Mouse (Mus musculus) heart, embryonic 15.5 days (tissue): ENCODE data around the gene Brinp3. TPM values are rescaled to one million over a fixed set of nuclear protein-coding genes. Genes with fewer than 3 reads are reported as not detected.

Experiments
- ATAC-seq: fragments of 200-750 bp; cut with Nextera tagmentation; replicated peaks from 2 replicates; pipeline ENCODE4 v1.8.0; 2017; ENCODE audit warnings: low read depth, moderate TSS enrichment; ENCODE audit not compliant: insufficient number of reproducible peaks, insufficient read depth, low FRiP score
- H3K27ac ChIP-seq: fragments of 300-500 bp; sonication (generic); 2 replicates; pipeline ENCODE4 v1.5.1; 2015; ENCODE audit warnings: mild to moderate bottlenecking, inconsistent platforms
- H3K27me3 ChIP-seq: fragments of 300-500 bp; sonication (generic); 2 replicates; pipeline ENCODE4 v1.6.1; 2015; ENCODE audit warnings: inconsistent platforms
- H3K36me3 ChIP-seq: fragments of 300-500 bp; sonication (generic); 2 replicates; pipeline ENCODE4 v1.6.1; 2015; ENCODE audit warnings: mild to moderate bottlenecking, inconsistent platforms
- H3K4me1 ChIP-seq: fragments of 300-500 bp; sonication (generic); replicated peaks from 2 replicates; pipeline ENCODE4 v1.6.1; 2015; ENCODE audit warnings: inconsistent platforms
- H3K4me2 ChIP-seq: fragments of 300-500 bp; sonication (generic); 2 replicates; pipeline ENCODE4 v1.6.1; 2015; ENCODE audit warnings: inconsistent platforms, mild to moderate bottlenecking, moderate library complexity
- H3K4me3 ChIP-seq: fragments of 300-500 bp; sonication (generic); 2 replicates; pipeline ENCODE4 v1.5.1; 2015; ENCODE audit warnings: mild to moderate bottlenecking, inconsistent platforms
- H3K9ac ChIP-seq: fragments of 300-500 bp; sonication (generic); 2 replicates; pipeline ENCODE4 v1.6.1; 2015; ENCODE audit warnings: mild to moderate bottlenecking, inconsistent platforms
- H3K9me3 ChIP-seq: fragments of 300-500 bp; sonication (generic); replicated peaks from 2 replicates; pipeline ENCODE4 v1.6.1; 2016; ENCODE audit warnings: inconsistent platforms
- WGBS: fragments of 180-500 bp; shearing (Covaris S2); methylation state at CpG from one replicate; pipeline ENCODE4 v1.1.7; 2015; ENCODE audit warnings: mixed read lengths; 5-methylcytosine and 5-hydroxymethylcytosine counted together
- polyA plus RNA-seq: library from polyadenylated mRNA; unstranded; fragments of >200 nt; fragmentation: Nextera tagmentation; extraction: Ambion mirVana; gene quantifications from 2 replicates; pipeline ENCODE4 v1.2.1, GENCODE M21; 2015

The Brinp3 gene
- polyA plus RNA-seq, 1 experiment from 2014 or later: 0.18 TPM

DNA sequence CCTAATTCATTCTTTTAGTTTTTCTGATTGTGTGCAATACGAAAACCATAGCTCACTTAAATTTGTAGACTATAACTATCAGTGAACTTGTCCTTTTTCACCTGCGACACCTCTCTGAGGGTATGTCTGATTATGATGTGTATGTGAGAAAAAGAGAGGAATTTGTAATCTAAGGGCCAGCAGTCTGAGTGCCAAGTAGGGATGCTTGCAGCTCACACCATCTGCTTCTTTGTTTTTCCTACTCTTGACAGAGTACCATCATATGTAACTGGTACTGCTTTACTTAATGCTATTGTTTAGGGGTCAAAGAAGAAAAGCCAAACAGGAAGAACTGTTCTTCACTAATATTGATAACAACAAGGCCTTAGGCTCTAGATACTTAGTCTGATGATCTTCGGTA is 307.3 kb downstream of the Brinp3 start:
- Histone ChIP-seq H3K4me1 (no peaks in the 10 kb centered on the region), H3K9ac (no peak overlapping the region), H3K4me3 (no peak overlapping the region), H3K27ac (no peak overlapping the region), H3K36me3 (no peaks in the 10 kb centered on the region), H3K9me3 (no peaks in the 10 kb centered on the region), H3K27me3 (no peaks in the 10 kb centered on the region), H3K4me2 (no peak overlapping the region)
- no peak for ATAC-seq
- 83% methylated on average over 3 of the region's 3 CpGs for WGBS

DNA sequence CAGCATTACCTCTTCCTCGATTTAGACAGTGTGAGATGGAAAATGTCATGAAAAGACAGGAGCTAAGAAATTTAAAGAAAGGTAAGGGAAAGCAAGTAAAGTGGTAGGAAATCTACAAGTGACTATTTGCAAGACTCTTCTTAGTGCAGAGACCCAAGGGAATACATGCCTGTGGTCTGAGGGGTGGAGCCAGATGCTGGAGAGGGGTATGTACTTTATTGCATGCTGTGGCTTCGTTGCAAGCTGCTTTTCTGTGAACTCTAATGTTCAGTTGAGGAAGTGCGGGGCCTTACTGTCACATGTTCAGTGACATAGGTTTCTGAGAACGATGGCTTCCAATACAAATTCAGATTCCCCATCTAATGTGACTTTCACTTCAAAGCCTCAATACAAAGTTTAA is 313.2 kb downstream of the Brinp3 start:
- ATAC-seq: no peak
- Histone ChIP-seq H3K4me1 (no peaks in the 10 kb centered on the region), H3K27me3 (no peaks in the 10 kb centered on the region), H3K36me3 (no peaks in the 10 kb centered on the region), H3K9me3 (no peaks in the 10 kb centered on the region), H3K4me3 (no peak overlapping the region), H3K4me2 (no peak overlapping the region), H3K9ac (no peak overlapping the region), H3K27ac (no peak overlapping the region)
- 79% methylated on average over 4 of the region's 4 CpGs for WGBS

- H3K4me2 ChIP-seq: no peak overlapping the region
- no peaks in the 10 kb centered on the region for H3K4me1 ChIP-seq
- WGBS: 18% methylated on average over 1 of the region's 1 CpGs
- no peak overlapping the region for H3K9ac ChIP-seq
- ATAC-seq: no peak
- no peak overlapping the region for H3K4me3 ChIP-seq
- no peaks in the 10 kb centered on the region for H3K27me3 ChIP-seq
- no peak overlapping the region for H3K27ac ChIP-seq
- H3K36me3 ChIP-seq: no peaks in the 10 kb centered on the region
- no peaks in the 10 kb centered on the region for H3K9me3 ChIP-seq
Observed at GRCm38 (mm10) chr1:146833888-146834287, 339.3 kb downstream of the Brinp3 start.

- no peak overlapping the region for H3K27ac ChIP-seq
- 63% methylated on average over 2 of the region's 2 CpGs for WGBS
- H3K9ac ChIP-seq: no peak overlapping the region
- no peaks in the 10 kb centered on the region for H3K27me3 ChIP-seq
- no peaks in the 10 kb centered on the region for H3K36me3 ChIP-seq
- no peak overlapping the region for H3K4me3 ChIP-seq
- no peaks in the 10 kb centered on the region for H3K4me1 ChIP-seq
- ATAC-seq: no peak
- no peak overlapping the region for H3K4me2 ChIP-seq
- H3K9me3 ChIP-seq: no peaks in the 10 kb centered on the region
Observed at GRCm38 (mm10) chr1:146844087-146844486, 349.5 kb downstream of the Brinp3 start.

GRCm38 (mm10) chr1:146848892-146849291 is 354.3 kb downstream of the Brinp3 start:
- Histone ChIP-seq H3K27ac (no peak overlapping the region), H3K4me1 (no peaks in the 10 kb centered on the region), H3K4me3 (no peak overlapping the region), H3K9me3 (no peaks in the 10 kb centered on the region), H3K9ac (no peak overlapping the region), H3K4me2 (no peak overlapping the region), H3K27me3 (no peaks in the 10 kb centered on the region), H3K36me3 (no peaks in the 10 kb centered on the region)
- 61% methylated on average over 3 of the region's 3 CpGs for WGBS
- ATAC-seq: no peak

GRCm38 (mm10) chr1:146850147-146850546 is 355.6 kb downstream of the Brinp3 start:
- H3K9ac ChIP-seq: no peak overlapping the region
- no peak overlapping the region for H3K4me2 ChIP-seq
- no peak overlapping the region for H3K27ac ChIP-seq
- no peaks in the 10 kb centered on the region for H3K4me1 ChIP-seq
- 65% methylated on average over 2 of the region's 2 CpGs for WGBS
- H3K9me3 ChIP-seq: no peaks in the 10 kb centered on the region
- no peak overlapping the region for H3K4me3 ChIP-seq
- no peaks in the 10 kb centered on the region for H3K27me3 ChIP-seq
- ATAC-seq: no peak
- H3K36me3 ChIP-seq: no peaks in the 10 kb centered on the region

- Histone ChIP-seq H3K4me2 (no peak overlapping the region), H3K4me3 (no peak overlapping the region)
Observed at GRCm38 (mm10) chr1:146898636-146899035, 404.1 kb downstream of the Brinp3 start.

GRCm38 (mm10) chr1:146901691-146902090 is 407.1 kb downstream of the Brinp3 start:
- whole genome bisulfite sequencing: 46% methylated on average over 9 of the region's 9 CpGs
- ATAC-seq: no peak
- H3K4me2 ChIP-seq: no peak overlapping the region
- H3K27me3 ChIP-seq: no peaks in the 10 kb centered on the region
- no peak overlapping the region for H3K9ac ChIP-seq
- H3K27ac ChIP-seq: no peak overlapping the region
- no peaks in the 10 kb centered on the region for H3K9me3 ChIP-seq
- H3K36me3 ChIP-seq: no peaks in the 10 kb centered on the region
- no peaks in the 10 kb centered on the region for H3K4me1 ChIP-seq
- no peak overlapping the region for H3K4me3 ChIP-seq

More at GRCm38 (mm10) chr1:146898636-146899035, 404.1 kb downstream of the Brinp3 start:
- ATAC-seq: no peak
- H3K36me3 ChIP-seq: no peaks in the 10 kb centered on the region
- no peak overlapping the region for H3K27ac ChIP-seq
- no peaks in the 10 kb centered on the region; the same call in 1 of the 2 replicates for H3K9me3 ChIP-seq
- H3K27me3 ChIP-seq: no peaks in the 10 kb centered on the region
- H3K4me1 ChIP-seq: no peaks in the 10 kb centered on the region
- H3K9ac ChIP-seq: no peak overlapping the region

- WGBS: 78% methylated on average over 6 of the region's 6 CpGs
- H3K4me1 ChIP-seq: no peaks in the 10 kb centered on the region
- ATAC-seq: no peak
- H3K4me2 ChIP-seq: no peak overlapping the region
- no peaks in the 10 kb centered on the region for H3K36me3 ChIP-seq
- H3K27me3 ChIP-seq: no peaks in the 10 kb centered on the region
- H3K9me3 ChIP-seq: no peaks in the 10 kb centered on the region
- H3K27ac ChIP-seq: no peak overlapping the region
- H3K4me3 ChIP-seq: no peak overlapping the region
- no peak overlapping the region for H3K9ac ChIP-seq
Observed at GRCm38 (mm10) chr1:146939463-146940389, 445.2 kb downstream of the Brinp3 start.
